Mouse (Mus musculus) forebrain, embryonic 14.5 days (tissue): Measurements from ENCODE around the gene Cpa1. TPM values are rescaled to one million over a fixed set of nuclear protein-coding genes. Genes with fewer than 3 reads are reported as not detected.

ENCODE experiments used
- ATAC-seq: fragments of 200-750 bp; cut with Nextera tagmentation; 2 replicates; pipeline ENCODE4 v1.8.0; 2017; ENCODE audit warnings: mild to moderate bottlenecking, moderate library complexity
- DNase-seq: peaks from one replicate; pipeline ENCODE4 v3.0.0-alpha.2; 2015; ENCODE audit warnings: low spot score
- H3K27ac ChIP-seq: fragments of 300-500 bp; sonication (generic); 2 replicates; pipeline ENCODE4 v1.5.1; 2014; ENCODE audit warnings: low read depth, mild to moderate bottlenecking, control low read depth, low read length, moderate library complexity
- H3K27me3 ChIP-seq: fragments of 300-500 bp; sonication (generic); replicated peaks from 2 replicates; pipeline ENCODE4 v1.6.1; 2014; ENCODE audit warnings: low read length, control low read depth, mixed read lengths; ENCODE audit not compliant: control insufficient read depth, insufficient read depth
- H3K36me3 ChIP-seq: fragments of 300-500 bp; sonication (generic); 2 replicates; pipeline ENCODE4 v1.6.1; 2014; ENCODE audit warnings: low read length, control low read depth; ENCODE audit not compliant: control insufficient read depth, insufficient read depth
- H3K4me1 ChIP-seq: fragments of 300-500 bp; sonication (generic); 2 replicates; pipeline ENCODE4 v1.6.1; 2014; ENCODE audit warnings: antibody characterized with exemption, low read length, control low read depth; ENCODE audit not compliant: control insufficient read depth, insufficient read depth
- H3K4me2 ChIP-seq: fragments of 300-500 bp; sonication (generic); 2 replicates; pipeline ENCODE4 v1.6.1; 2014; ENCODE audit warnings: mild to moderate bottlenecking, control low read depth, low read length
- H3K4me3 ChIP-seq: fragments of 300-500 bp; sonication (generic); 2 replicates; pipeline ENCODE4 v1.5.1; 2014; ENCODE audit warnings: low read depth, low read length, control low read depth
- H3K9ac ChIP-seq: fragments of 300-500 bp; sonication (generic); 2 replicates; pipeline ENCODE4 v1.6.1; 2014; ENCODE audit warnings: mild to moderate bottlenecking, low read length, control low read depth, moderate library complexity
- H3K9me3 ChIP-seq: fragments of 300-500 bp; sonication (generic); replicated peaks from 2 replicates; pipeline ENCODE4 v1.6.1; 2016; ENCODE audit warnings: low read length, control low read depth, mixed read lengths; ENCODE audit not compliant: control insufficient read depth
- WGBS: fragments of 180-500 bp; shearing (Covaris S2); extraction: QIAGEN DNeasy Blood & Tissue Kit; methylation state at CpG from one replicate; pipeline ENCODE4 v1.1.7; 2014; 5-methylcytosine and 5-hydroxymethylcytosine counted together
- polyA plus RNA-seq: library from polyadenylated mRNA; unstranded; fragments of >200 nt; fragmentation: Nextera tagmentation; extraction: Ambion mirVana; gene quantifications from 2 replicates; pipeline ENCODE4 v1.2.1, GENCODE M21; 2014

Cpa1 gene
- polyA plus RNA-seq, 1 experiment from 2014 or later = 0.58 TPM

- Histone ChIP-seq H3K9me3 (no peaks in the 10 kb centered on the region), H3K27me3 (no peaks in the 10 kb centered on the region), H3K27ac (no peak overlapping the region), H3K4me1 (peaks cover 3% of the 10 kb centered on the region; the same call in 1 of the 2 replicates), H3K4me2 (no peak overlapping the region), H3K4me3 (no peak overlapping the region), H3K36me3 (no peaks in the 10 kb centered on the region), H3K9ac (no peak overlapping the region)
- DNase-seq (no peak), ATAC-seq (no peak)
- 71% methylated on average over 8 of the region's 8 CpGs for WGBS
Measured at GRCm38 (mm10) chr6:30635361-30635862, 3.6 kb upstream of the Cpa1 start.

GRCm38 (mm10) chr6:30636186-30636842, 2.7 kb upstream of the Cpa1 start:
- Histone ChIP-seq H3K36me3 (no peaks in the 10 kb centered on the region), H3K4me3 (no peak overlapping the region), H3K4me2 (no peak overlapping the region), H3K9me3 (no peaks in the 10 kb centered on the region), H3K27me3 (no peaks in the 10 kb centered on the region), H3K27ac (no peak overlapping the region), H3K9ac (no peak overlapping the region), H3K4me1 (peaks cover 3% of the 10 kb centered on the region; the same call in 1 of the 2 replicates)
- WGBS = 41% methylated on average over 4 of the region's 4 CpGs
- ATAC-seq = no peak
- no peak for DNase-seq

- no peak overlapping the region for H3K4me3 ChIP-seq
- H3K4me2 ChIP-seq = no peak overlapping the region
- H3K27me3 ChIP-seq = no peaks in the 10 kb centered on the region
- H3K4me1 ChIP-seq = peaks cover 4% of the 10 kb centered on the region; the same call in 1 of the 2 replicates
- ATAC-seq = no peak
- H3K9me3 ChIP-seq = no peaks in the 10 kb centered on the region
- H3K9ac ChIP-seq = no peak overlapping the region
- no peaks in the 10 kb centered on the region for H3K36me3 ChIP-seq
- H3K27ac ChIP-seq = no peak overlapping the region
- WGBS = 84% methylated on average over 12 of the region's 12 CpGs
- DNase-seq = no peak
Measured at GRCm38 (mm10) chr6:30643694-30644460, 4.9 kb downstream of the Cpa1 start.

- H3K4me3 ChIP-seq = no peak overlapping the region
- WGBS = 32% methylated on average over 3 of the region's 3 CpGs
- H3K9ac ChIP-seq = no peak overlapping the region
- no peak for DNase-seq
- H3K9me3 ChIP-seq = no peaks in the 10 kb centered on the region
- H3K27ac ChIP-seq = no peak overlapping the region
- no peaks in the 10 kb centered on the region for H3K27me3 ChIP-seq
- no peak overlapping the region for H3K4me2 ChIP-seq
- no peak for ATAC-seq
- peaks cover 4% of the 10 kb centered on the region; the same call in 1 of the 2 replicates for H3K4me1 ChIP-seq
- no peaks in the 10 kb centered on the region for H3K36me3 ChIP-seq
Measured at GRCm38 (mm10) chr6:30644462-30644861, 5.4 kb downstream of the Cpa1 start.

DNA sequence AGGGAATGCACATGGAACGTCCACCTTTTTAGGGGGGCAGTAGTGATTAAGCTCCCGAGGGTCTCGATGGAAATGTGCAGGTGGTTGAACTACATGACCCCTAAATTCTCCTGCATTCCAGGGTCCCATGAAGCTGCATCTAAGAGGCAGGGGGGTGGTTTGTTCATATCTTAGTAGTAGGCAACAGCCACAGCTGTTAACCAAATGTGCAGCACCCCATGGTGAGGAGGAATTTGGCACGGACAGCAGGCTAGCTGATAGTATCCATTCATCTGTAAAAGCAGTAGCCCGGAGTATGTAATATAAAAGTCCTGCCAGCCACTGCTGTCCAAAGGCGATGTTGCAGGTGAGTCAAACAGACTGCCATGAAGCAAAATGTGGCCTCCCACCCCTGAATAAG, 6.4 kb downstream of the Cpa1 start:
- Histone ChIP-seq H3K27ac (no peak overlapping the region), H3K9me3 (no peaks in the 10 kb centered on the region), H3K4me2 (no peak overlapping the region), H3K9ac (no peak overlapping the region), H3K4me3 (no peak overlapping the region), H3K36me3 (no peaks in the 10 kb centered on the region), H3K4me1 (peaks cover 7% of the 10 kb centered on the region; the same call in 1 of the 2 replicates), H3K27me3 (no peaks in the 10 kb centered on the region)
- no peak for DNase-seq
- no peak for ATAC-seq
- 86% methylated on average over 6 of the region's 6 CpGs for WGBS

- 61% methylated on average over 11 of the region's 11 CpGs for WGBS
- Histone ChIP-seq H3K4me3 (no peak overlapping the region), H3K27ac (no peak overlapping the region), H3K36me3 (no peaks in the 10 kb centered on the region), H3K4me2 (no peak overlapping the region), H3K9ac (no peak overlapping the region), H3K27me3 (no peaks in the 10 kb centered on the region), H3K4me1 (peaks cover 28% of the 10 kb centered on the region), H3K9me3 (no peaks in the 10 kb centered on the region)
- DNase-seq = peak; percentile 47
- no peak for ATAC-seq
Measured at GRCm38 (mm10) chr6:30649651-30650296, 10.8 kb downstream of the Cpa1 start.

GRCm38 (mm10) chr6:30652425-30653188, 13.6 kb downstream of the Cpa1 start:
- Histone ChIP-seq H3K27ac (peak overlapping the region; percentile 44), H3K4me1 (peaks cover 39% of the 10 kb centered on the region), H3K9me3 (no peaks in the 10 kb centered on the region), H3K4me3 (no peak overlapping the region), H3K36me3 (no peaks in the 10 kb centered on the region), H3K4me2 (no peak overlapping the region), H3K9ac (no peak overlapping the region), H3K27me3 (no peaks in the 10 kb centered on the region)
- ATAC-seq (no peak), DNase-seq (no peak)
- WGBS = 40% methylated on average over 9 of the region's 9 CpGs

GRCm38 (mm10) chr6:30653518-30653917, 14.5 kb downstream of the Cpa1 start:
- ATAC-seq (no peak), DNase-seq (no peak)
- WGBS = 56% methylated on average over 6 of the region's 6 CpGs
- Histone ChIP-seq H3K36me3 (no peaks in the 10 kb centered on the region), H3K4me1 (peaks cover 39% of the 10 kb centered on the region), H3K4me2 (no peak overlapping the region), H3K27me3 (no peaks in the 10 kb centered on the region), H3K9me3 (no peaks in the 10 kb centered on the region), H3K27ac (peak overlapping the region; percentile 83; the same call in 1 of the 2 replicates), H3K9ac (no peak overlapping the region; the same call in 1 of the 2 replicates), H3K4me3 (no peak overlapping the region)
